Mouse (Mus musculus) MEL (cell line): Measurements from ENCODE around the gene Zbtb7a. TPM values are rescaled to one million over a fixed set of nuclear protein-coding genes. Genes with fewer than 3 reads are reported as not detected.

Source experiments
- DNase-seq: peaks from one replicate; pipeline ENCODE4 v3.0.0; 2011; ENCODE audit warnings: low read depth, low spot score
- H3K27ac ChIP-seq: 2 replicates; pipeline ENCODE4 v1.5.1; 2012; ENCODE audit warnings: low read depth, mild to moderate bottlenecking, control low read depth, low read length, moderate library complexity; ENCODE audit not compliant: control insufficient read depth
- H3K27me3 ChIP-seq, 2 experiments: fragments of 150-350 bp in 1 of 2; sonication (generic) in 1 of 2; 2 replicates each; pipeline ENCODE4 v1.6.1; 2012; ENCODE audit warnings: low read length in 2 of 2, mild to moderate bottlenecking in 2 of 2, improper control_type of control experiment in 1 of 2, moderate library complexity in 1 of 2; ENCODE audit not compliant: insufficient read depth in 2 of 2, control insufficient read depth in 1 of 2
- H3K36me3 ChIP-seq, 2 experiments: 2 replicates each; pipeline ENCODE4 v1.6.1; 2012 to 2014; ENCODE audit warnings: low read length in 2 of 2, improper control_type of control experiment in 1 of 2, inconsistent platforms in 1 of 2, mild to moderate bottlenecking in 1 of 2; ENCODE audit not compliant: insufficient read depth in 2 of 2, control insufficient read depth in 1 of 2
- H3K4me1 ChIP-seq, 2 experiments: fragments of 150-350 bp in 1 of 2; sonication (generic) in 1 of 2; 2 replicates each; pipeline ENCODE4 v1.6.1; 2012; ENCODE audit warnings: low read length in 2 of 2, improper control_type of control experiment in 1 of 2, mild to moderate bottlenecking in 1 of 2; ENCODE audit not compliant: insufficient read depth in 2 of 2, control insufficient read depth in 1 of 2
- H3K4me3 ChIP-seq, 2 experiments: fragments of 150-350 bp in 1 of 2; sonication (generic) in 1 of 2; 2 replicates each; pipeline ENCODE4 v1.5.1; 2012; ENCODE audit warnings: low read depth in 2 of 2, low read length in 2 of 2, mild to moderate bottlenecking in 2 of 2, moderate library complexity in 2 of 2, control low read depth in 1 of 2, improper control_type of control experiment in 1 of 2; ENCODE audit not compliant: control insufficient read depth in 1 of 2, insufficient read depth in 1 of 2
- H3K79me2 ChIP-seq: 2 replicates; pipeline ENCODE4 v1.6.1; 2012; ENCODE audit warnings: mild to moderate bottlenecking, low read length, moderate library complexity; ENCODE audit not compliant: control insufficient read depth, poor library complexity, insufficient read depth
- H3K9ac ChIP-seq: 2 replicates; pipeline ENCODE4 v1.6.1; 2012; ENCODE audit warnings: low read depth, mild to moderate bottlenecking, control low read depth, low read length, moderate library complexity; ENCODE audit not compliant: control insufficient read depth, poor library complexity, severe bottlenecking
- H3K9me3 ChIP-seq: fragments of 150-350 bp; sonication (generic); replicated peaks from 2 replicates; pipeline ENCODE4 v1.6.1; 2012; ENCODE audit warnings: mild to moderate bottlenecking, low read length, improper control_type of control experiment, moderate library complexity; ENCODE audit not compliant: insufficient read depth
- BHLHE40 ChIP-seq: IDR thresholded peaks from 2 replicates; pipeline ENCODE4 v1.6.1; 2012; ENCODE audit warnings: low read depth, mild to moderate bottlenecking, inconsistent platforms, low read length, improper control_type of control experiment, borderline replicate concordance
- CHD2 ChIP-seq: IDR thresholded peaks from 2 replicates; pipeline ENCODE4 v1.6.1; 2011; ENCODE audit warnings: low read length, improper control_type of control experiment
- CTCF ChIP-seq, 3 experiments: IDR thresholded peaks in 2 of 3; conservative IDR thresholded peaks in 1 of 3; 2 replicates each; pipeline ENCODE4 v1.5.1; 2011 to 2012; ENCODE audit warnings: low read length in 3 of 3, low read depth in 2 of 3, mild to moderate bottlenecking in 2 of 3, improper control_type of control experiment in 1 of 3, inconsistent platforms in 1 of 3, mixed read lengths in 1 of 3, moderate library complexity in 1 of 3; ENCODE audit not compliant: control insufficient read depth in 1 of 3, insufficient read depth in 1 of 3, poor library complexity in 1 of 3, severe bottlenecking in 1 of 3
- E2F4 ChIP-seq: IDR thresholded peaks from 2 replicates; pipeline ENCODE4 v1.6.1; 2011; ENCODE audit warnings: low read depth, low read length, improper control_type of control experiment, borderline replicate concordance
- ELF1 ChIP-seq: IDR thresholded peaks from 2 replicates; pipeline ENCODE4 v1.6.1; 2014; ENCODE audit warnings: low read depth, mild to moderate bottlenecking, inconsistent platforms, low read length, improper control_type of control experiment, moderate library complexity
- EP300 ChIP-seq, 2 experiments: IDR thresholded peaks; 2 replicates each; pipeline ENCODE4 v1.6.1; 2011; ENCODE audit warnings: improper control_type of control experiment in 2 of 2, low read length in 2 of 2, low read depth in 1 of 2, mild to moderate bottlenecking in 1 of 2
- ETS1 ChIP-seq: IDR thresholded peaks from 2 replicates; pipeline ENCODE4 v1.6.1; 2012; ENCODE audit warnings: low read depth, mild to moderate bottlenecking, inconsistent platforms, low read length, improper control_type of control experiment, moderate library complexity
- GABPA ChIP-seq: IDR thresholded peaks from 2 replicates; pipeline ENCODE4 v1.6.1; 2012; ENCODE audit warnings: low read depth, mild to moderate bottlenecking, inconsistent platforms, low read length, improper control_type of control experiment, moderate library complexity
- GATA1 ChIP-seq: IDR thresholded peaks from 2 replicates; pipeline ENCODE4 v1.6.1; 2011; ENCODE audit warnings: low read depth, low read length, improper control_type of control experiment
- JUND ChIP-seq: IDR thresholded peaks from 2 replicates; pipeline ENCODE4 v1.6.1; 2011; ENCODE audit warnings: low read depth, mild to moderate bottlenecking, improper control_type of control experiment, low read length
- MAZ ChIP-seq: IDR thresholded peaks from 2 replicates; pipeline ENCODE4 v1.6.1; 2012; ENCODE audit warnings: low read depth, mild to moderate bottlenecking, inconsistent platforms, low read length, improper control_type of control experiment
- MEF2A ChIP-seq: IDR thresholded peaks from 2 replicates; pipeline ENCODE4 v1.6.1; 2014; ENCODE audit warnings: low read depth, mild to moderate bottlenecking, inconsistent platforms, low read length, improper control_type of control experiment; ENCODE audit not compliant: poor library complexity, insufficient replicate concordance, severe bottlenecking; ENCODE audit errors: extremely low read depth
- MYC ChIP-seq: IDR thresholded peaks from 2 replicates; pipeline ENCODE4 v1.6.1; 2011; ENCODE audit warnings: low read depth, mild to moderate bottlenecking, low read length, improper control_type of control experiment, moderate library complexity
- NRF1 ChIP-seq: IDR thresholded peaks from 2 replicates; pipeline ENCODE4 v1.6.1; 2014; ENCODE audit warnings: low read depth, mild to moderate bottlenecking, inconsistent platforms, low read length, improper control_type of control experiment, moderate library complexity; ENCODE audit not compliant: poor library complexity, insufficient read depth, severe bottlenecking
- POLR2AphosphoS2 ChIP-seq: IDR thresholded peaks from 2 replicates; pipeline ENCODE4 v1.6.1; 2011; ENCODE audit warnings: low read length, improper control_type of control experiment
- RCOR1 ChIP-seq: IDR thresholded peaks from 2 replicates; pipeline ENCODE4 v1.6.1; 2012; ENCODE audit warnings: low read depth, mild to moderate bottlenecking, inconsistent platforms, low read length, improper control_type of control experiment
- TAL1 ChIP-seq: IDR thresholded peaks from 2 replicates; pipeline ENCODE4 v1.6.1; 2012; ENCODE audit warnings: mild to moderate bottlenecking, inconsistent platforms, low read length, moderate library complexity, mixed read lengths
- TBP ChIP-seq: IDR thresholded peaks from 2 replicates; pipeline ENCODE4 v1.8.0; 2011; ENCODE audit warnings: low read depth, low read length, improper control_type of control experiment
- TCF12 ChIP-seq: IDR thresholded peaks from 2 replicates; pipeline ENCODE4 v1.6.1; 2014; ENCODE audit warnings: low read depth, mild to moderate bottlenecking, inconsistent platforms, low read length, improper control_type of control experiment, moderate library complexity
- USF2 ChIP-seq, 2 experiments: IDR thresholded peaks; 2 replicates each; pipeline ENCODE4 v1.6.1; 2011 to 2012; ENCODE audit warnings: improper control_type of control experiment in 2 of 2, low read length in 2 of 2, borderline replicate concordance in 1 of 2, inconsistent platforms in 1 of 2, low read depth in 1 of 2, mild to moderate bottlenecking in 1 of 2; ENCODE audit not compliant: insufficient read depth in 1 of 2
- ZC3H11A ChIP-seq: IDR thresholded peaks from 2 replicates; pipeline ENCODE4 v1.6.1; 2012; ENCODE audit warnings: low read depth, mild to moderate bottlenecking, inconsistent platforms, low read length, improper control_type of control experiment
- ZKSCAN1 ChIP-seq: IDR thresholded peaks from 2 replicates; pipeline ENCODE4 v1.6.1; 2012; ENCODE audit warnings: low read depth, mild to moderate bottlenecking, inconsistent platforms, low read length, improper control_type of control experiment, moderate library complexity
- ZMIZ1 ChIP-seq: IDR thresholded peaks from 2 replicates; pipeline ENCODE4 v1.6.1; 2012; ENCODE audit warnings: low read depth, mild to moderate bottlenecking, inconsistent platforms, low read length, improper control_type of control experiment, moderate library complexity
- polyA plus RNA-seq, 2 experiments: library from polyadenylated mRNA; stranded (reverse) in 1 of 2; unstranded in 1 of 2; fragments of >175 nt in 1 of 2; fragments of >200 nt in 1 of 2; gene quantifications; 2 replicates each; pipeline versions ENCODE4 v1.2.1 to v1.2.4; 2012; ENCODE audit warnings: low replicate concordance in 2 of 2, low read depth in 1 of 2; ENCODE audit not compliant: insufficient read length in 2 of 2, insufficient read depth in 1 of 2, missing spikeins in 1 of 2
- total RNA-seq: library from RNA; depleted of rRNA; stranded (reverse); fragments of 300-350 nt; gene quantifications from 2 replicates; pipeline ENCODE4 v1.2.3, GENCODE M21; 2012

The Zbtb7a gene
- total and polyA plus RNA-seq, 3 experiments: 25.3 to 45.4 (median 40.6) TPM

GRCm38 (mm10) chr10:81200605-81201287 lies 65.7 kb downstream of the Zbtb7a start:
- Histone ChIP-seq H3K27ac (no peak overlapping the region), H3K4me3 (no peak overlapping the region), H3K79me2 (no peaks in the 10 kb centered on the region), H3K36me3 (no peaks in the 10 kb centered on the region; a peak in 1 of 4 replicates), H3K27me3 (no peaks in the 10 kb centered on the region), H3K9me3 (no peaks in the 10 kb centered on the region), H3K9ac (no peak overlapping the region), H3K4me1 (peaks cover 0 to 6% of the 10 kb centered on the region in 2 experiments; a peak in 1 of 4 replicates)
- TF ChIP-seq ETS1: no peak
- no peak for TF ChIP-seq EP300 (IDR thresholded peaks at IDR 0.05; ENCODE audit: low read depth in 1 of 2, low read length in 2 of 2)
- TF ChIP-seq E2F4: no peak
- TF ChIP-seq GABPA: no peak
- no peak for TF ChIP-seq CTCF (IDR thresholded peaks at IDR 0.05 in 2 of 3, conservative IDR thresholded peaks at IDR 0.05 in 1 of 3; ENCODE audit: control insufficient read depth in 1 of 3, insufficient read depth in 1 of 3, low read depth in 2 of 3, low read length in 3 of 3, poor library complexity in 1 of 3, severe bottlenecking in 1 of 3)
- no peak for TF ChIP-seq ZKSCAN1
- no peak for TF ChIP-seq CHD2
- no peak for TF ChIP-seq TAL1
- no peak for TF ChIP-seq POLR2AphosphoS2
- DNase-seq: no peak

- H3K9me3 ChIP-seq: no peaks in the 10 kb centered on the region
- no peak for DNase-seq
- H3K4me1 ChIP-seq: peaks cover 0 to 6% of the 10 kb centered on the region in 2 experiments; a peak in 1 of 4 replicates
- no peak within 1 kb of the TSS for H3K9ac ChIP-seq
- no peak within 1 kb of the TSS for H3K4me3 ChIP-seq
- no peak within 1 kb of the TSS for H3K27ac ChIP-seq
- no peaks in the 10 kb centered on the region for H3K27me3 ChIP-seq
- H3K36me3 ChIP-seq: no peaks in the 10 kb centered on the region; a peak in 1 of 4 replicates
- TF ChIP-seq MYC (no peak), POLR2AphosphoS2 (no peak), GATA1 (no peak), MAZ (no peak), MEF2A (no peak), TCF12 (no peak), ELF1 (no peak), BHLHE40 (no peak), USF2 (IDR thresholded peaks at IDR 0.05; ENCODE audit: borderline replicate concordance in 1 of 2, insufficient read depth in 1 of 2, low read depth in 1 of 2, low read length in 2 of 2) (no peak), NRF1 (no peak), TBP (no peak), RCOR1 (no peak), ZC3H11A (no peak), CTCF (IDR thresholded peaks at IDR 0.05 in 2 of 3, conservative IDR thresholded peaks at IDR 0.05 in 1 of 3; ENCODE audit: control insufficient read depth in 1 of 3, insufficient read depth in 1 of 3, low read depth in 2 of 3, low read length in 3 of 3, poor library complexity in 1 of 3, severe bottlenecking in 1 of 3) (no peak), JUND (no peak), ZMIZ1 (no peak)
- H3K79me2 ChIP-seq: no peaks in the 10 kb centered on the region
Observed at GRCm38 (mm10) chr10:81201807-81202758, 67.1 kb downstream of the Zbtb7a start, which contains the start of gene Nmrk2. Gene Nmrk2, minus strand, starts transcription at chr10:81202051.
